Mouse (Mus musculus): Measurements from ENCODE around the gene Sept1. TPM values are rescaled to one million over a fixed set of nuclear protein-coding genes. Genes with fewer than 3 reads are reported as not detected.

Gene Sept1
- polyA plus RNA-seq, 1 experiment from 2014 or later, result 20.5 TPM

DNA sequence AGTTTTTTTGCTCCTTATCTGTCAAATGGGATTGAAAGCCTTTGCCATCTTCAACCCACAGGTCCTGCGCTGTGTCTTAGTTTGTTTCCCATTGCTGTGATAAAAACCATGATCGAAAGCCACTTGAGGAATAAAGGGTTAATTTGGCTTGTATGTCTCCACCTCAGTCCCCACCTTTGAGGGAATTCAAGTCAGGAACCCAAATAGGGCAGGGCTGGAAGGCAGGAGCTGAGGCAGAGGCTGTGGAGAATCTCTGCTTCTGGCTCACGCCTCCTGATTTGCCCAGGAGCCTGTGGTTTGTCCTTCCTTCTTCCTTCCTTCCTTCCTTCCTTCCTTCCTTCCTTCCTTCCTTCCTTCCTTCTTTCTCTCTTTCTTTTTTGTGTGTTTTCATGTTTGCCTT is 9.8 kb downstream of the Sept1 start:
- H3K36me3 ChIP-seq (ENCODE audit: insufficient read depth, low read length), result no peaks in the 10 kb centered on the region
- H3K27ac ChIP-seq, result no peak overlapping the region
- no peaks in the 10 kb centered on the region for H3K4me1 ChIP-seq (replicated peaks; ENCODE audit: insufficient read depth, low read length)
- H3K4me3 ChIP-seq (replicated peaks; ENCODE audit: low read depth, low read length), result no peak overlapping the region
- 94% methylated on average over 3 of the region's 3 CpGs for WGBS
- no peak overlapping the region for H3K4me2 ChIP-seq (ENCODE audit: low read length)
- no peak for TF ChIP-seq CTCF (IDR thresholded peaks at IDR 0.05; ENCODE audit: low read depth)
- no peak overlapping the region for H3K9ac ChIP-seq (ENCODE audit: low read depth, low read length)
- no peaks in the 10 kb centered on the region for H3K27me3 ChIP-seq (ENCODE audit: insufficient read depth, low read length)
- H3K9me3 ChIP-seq (replicated peaks; ENCODE audit: low read length), result no peaks in the 10 kb centered on the region
- ATAC-seq (replicated peaks; ENCODE audit: low FRiP score, low read depth) (no peak), DNase-seq (ENCODE audit: low spot score) (no peak)

DNA sequence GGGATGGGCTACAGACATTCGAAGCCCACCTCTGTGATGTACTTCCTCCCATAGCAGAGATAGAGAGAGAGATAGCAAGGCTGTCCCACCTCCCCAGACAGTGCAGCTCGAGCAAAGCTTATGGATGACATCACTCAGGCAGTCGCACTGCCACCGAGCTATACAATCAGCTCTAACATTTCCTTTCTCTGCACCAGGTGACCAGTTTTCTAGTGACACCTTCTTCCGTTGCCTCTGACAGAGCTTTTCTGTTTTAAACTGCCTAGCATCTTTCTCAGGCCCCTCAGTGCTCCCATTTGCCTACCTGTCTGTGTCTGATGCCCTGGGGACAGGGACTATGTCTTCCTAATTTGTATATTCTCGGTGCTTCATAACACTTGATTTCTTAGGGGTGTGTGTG is 12.5 kb downstream of the Sept1 start:
- no peaks in the 10 kb centered on the region for H3K36me3 ChIP-seq (ENCODE audit: insufficient read depth, low read length)
- no peaks in the 10 kb centered on the region for H3K4me1 ChIP-seq (replicated peaks; ENCODE audit: insufficient read depth, low read length)
- DNase-seq (ENCODE audit: low spot score) (no peak), ATAC-seq (replicated peaks; ENCODE audit: low FRiP score, low read depth) (no peak)
- H3K4me3 ChIP-seq (replicated peaks; ENCODE audit: low read depth, low read length), result no peak overlapping the region
- no peak for TF ChIP-seq CTCF (IDR thresholded peaks at IDR 0.05; ENCODE audit: low read depth)
- no peaks in the 10 kb centered on the region for H3K27me3 ChIP-seq (ENCODE audit: insufficient read depth, low read length)
- WGBS, result 76% methylated on average over 6 of the region's 6 CpGs
- no peak overlapping the region for H3K27ac ChIP-seq
- no peak overlapping the region for H3K4me2 ChIP-seq (ENCODE audit: low read length)
- H3K9ac ChIP-seq (ENCODE audit: low read depth, low read length), result no peak overlapping the region
- no peaks in the 10 kb centered on the region for H3K9me3 ChIP-seq (replicated peaks; ENCODE audit: low read length)

- Histone ChIP-seq H3K9me3 (replicated peaks; ENCODE audit: low read length) (no peaks in the 10 kb centered on the region), H3K4me3 (replicated peaks; ENCODE audit: low read depth, low read length) (no peak overlapping the region), H3K36me3 (ENCODE audit: insufficient read depth, low read length) (no peaks in the 10 kb centered on the region), H3K9ac (ENCODE audit: low read depth, low read length) (no peak overlapping the region), H3K27me3 (ENCODE audit: insufficient read depth, low read length) (no peaks in the 10 kb centered on the region), H3K4me2 (ENCODE audit: low read length) (no peak overlapping the region), H3K27ac (no peak overlapping the region), H3K4me1 (replicated peaks; ENCODE audit: insufficient read depth, low read length) (no peaks in the 10 kb centered on the region)
- ATAC-seq (replicated peaks; ENCODE audit: low FRiP score, low read depth) (no peak), DNase-seq (ENCODE audit: low spot score) (no peak)
- WGBS, result 90% methylated on average over 4 of the region's 4 CpGs
- TF ChIP-seq CTCF (IDR thresholded peaks at IDR 0.05; ENCODE audit: low read depth), result no peak
These were observed 14.3 kb downstream of the Sept1 start for GRCm38 (mm10) chr7:127218670-127219069.

- Histone ChIP-seq H3K4me2 (ENCODE audit: low read length) (no peak overlapping the region), H3K4me3 (replicated peaks; ENCODE audit: low read depth, low read length) (no peak overlapping the region), H3K36me3 (ENCODE audit: insufficient read depth, low read length) (no peaks in the 10 kb centered on the region), H3K9me3 (replicated peaks; ENCODE audit: low read length) (no peaks in the 10 kb centered on the region), H3K27ac (no peak overlapping the region), H3K27me3 (ENCODE audit: insufficient read depth, low read length) (no peaks in the 10 kb centered on the region), H3K9ac (ENCODE audit: low read depth, low read length) (no peak overlapping the region), H3K4me1 (replicated peaks; ENCODE audit: insufficient read depth, low read length) (no peaks in the 10 kb centered on the region)
- no peak for DNase-seq (ENCODE audit: low spot score)
- no peak for TF ChIP-seq CTCF (IDR thresholded peaks at IDR 0.05; ENCODE audit: low read depth)
- ATAC-seq (replicated peaks; ENCODE audit: low FRiP score, low read depth), result no peak
- 60% methylated on average over 10 of the region's 10 CpGs for WGBS
These were observed 14.9 kb downstream of the Sept1 start for GRCm38 (mm10) chr7:127217901-127218642.

DNA sequence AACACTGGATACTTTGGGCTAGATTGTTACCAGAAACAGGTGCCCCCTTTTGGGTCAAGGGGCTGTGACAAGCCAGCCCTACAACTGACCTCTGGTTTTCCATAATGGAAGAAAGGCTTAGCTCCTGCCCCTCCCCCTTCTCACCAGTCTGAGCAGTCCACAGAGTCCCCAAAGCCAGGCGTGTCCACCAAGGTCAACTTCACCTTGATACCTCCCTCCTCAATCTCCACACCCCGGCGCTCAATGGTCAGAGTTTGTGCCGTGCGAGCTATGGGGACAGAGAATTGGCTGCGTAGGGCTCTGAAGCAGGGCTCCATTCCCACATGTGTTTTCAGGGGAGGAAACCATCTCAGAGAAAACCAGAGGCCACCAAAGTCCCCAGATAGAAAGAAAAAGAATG is 15.5 kb downstream of the Sept1 start:
- H3K36me3 ChIP-seq (ENCODE audit: insufficient read depth, low read length), result no peaks in the 10 kb centered on the region
- H3K27me3 ChIP-seq (ENCODE audit: insufficient read depth, low read length), result no peaks in the 10 kb centered on the region
- H3K9me3 ChIP-seq (replicated peaks; ENCODE audit: low read length), result no peaks in the 10 kb centered on the region
- H3K4me2 ChIP-seq (ENCODE audit: low read length), result no peak overlapping the region
- no peak overlapping the region for H3K27ac ChIP-seq
- WGBS, result 87% methylated on average over 6 of the region's 6 CpGs
- ATAC-seq (replicated peaks; ENCODE audit: low FRiP score, low read depth) (no peak), DNase-seq (ENCODE audit: low spot score) (no peak)
- no peak for TF ChIP-seq CTCF (IDR thresholded peaks at IDR 0.05; ENCODE audit: low read depth)
- H3K4me3 ChIP-seq (replicated peaks; ENCODE audit: low read depth, low read length), result no peak overlapping the region
- H3K9ac ChIP-seq (ENCODE audit: low read depth, low read length), result no peak overlapping the region
- H3K4me1 ChIP-seq (replicated peaks; ENCODE audit: insufficient read depth, low read length), result no peaks in the 10 kb centered on the region

DNA sequence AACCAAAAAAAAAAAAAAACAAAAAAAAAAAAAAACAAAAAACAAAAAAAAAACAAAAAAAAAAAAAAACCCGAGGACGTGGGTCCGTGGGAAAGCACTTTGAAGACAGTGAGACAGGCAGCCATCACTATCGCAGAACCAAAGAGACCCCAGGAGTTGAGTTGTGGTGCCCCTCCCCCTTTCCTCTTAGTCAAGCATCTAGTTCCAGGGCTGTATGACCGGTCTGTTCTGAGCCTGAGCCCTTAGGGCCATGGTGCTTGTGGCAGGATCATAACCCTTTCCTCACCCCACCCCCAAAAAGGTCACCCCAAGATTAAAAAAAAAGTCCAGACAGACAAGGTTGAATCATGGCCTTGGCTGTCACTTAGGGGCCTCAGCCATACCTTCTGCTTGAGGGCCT is 16.6 kb downstream of the Sept1 start:
- DNase-seq (ENCODE audit: low spot score), result no peak
- H3K9ac ChIP-seq (ENCODE audit: low read depth, low read length), result no peak overlapping the region
- H3K9me3 ChIP-seq (replicated peaks; ENCODE audit: low read length), result no peaks in the 10 kb centered on the region
- no peak overlapping the region for H3K4me2 ChIP-seq (ENCODE audit: low read length)
- no peak for ATAC-seq (replicated peaks; ENCODE audit: low FRiP score, low read depth)
- TF ChIP-seq CTCF (IDR thresholded peaks at IDR 0.05; ENCODE audit: low read depth), result no peak
- H3K36me3 ChIP-seq (ENCODE audit: insufficient read depth, low read length), result no peaks in the 10 kb centered on the region
- no peak overlapping the region for H3K4me3 ChIP-seq (replicated peaks; ENCODE audit: low read depth, low read length)
- no peaks in the 10 kb centered on the region for H3K27me3 ChIP-seq (ENCODE audit: insufficient read depth, low read length)
- H3K4me1 ChIP-seq (replicated peaks; ENCODE audit: insufficient read depth, low read length), result no peaks in the 10 kb centered on the region
- H3K27ac ChIP-seq, result no peak overlapping the region
- 75% methylated on average over 5 of the region's 5 CpGs for WGBS

All from kidney, postnatal 0 days (tissue).